Mouse (Mus musculus): Measurements from ENCODE around the gene Gen1.

Gene Gen1

DNA sequence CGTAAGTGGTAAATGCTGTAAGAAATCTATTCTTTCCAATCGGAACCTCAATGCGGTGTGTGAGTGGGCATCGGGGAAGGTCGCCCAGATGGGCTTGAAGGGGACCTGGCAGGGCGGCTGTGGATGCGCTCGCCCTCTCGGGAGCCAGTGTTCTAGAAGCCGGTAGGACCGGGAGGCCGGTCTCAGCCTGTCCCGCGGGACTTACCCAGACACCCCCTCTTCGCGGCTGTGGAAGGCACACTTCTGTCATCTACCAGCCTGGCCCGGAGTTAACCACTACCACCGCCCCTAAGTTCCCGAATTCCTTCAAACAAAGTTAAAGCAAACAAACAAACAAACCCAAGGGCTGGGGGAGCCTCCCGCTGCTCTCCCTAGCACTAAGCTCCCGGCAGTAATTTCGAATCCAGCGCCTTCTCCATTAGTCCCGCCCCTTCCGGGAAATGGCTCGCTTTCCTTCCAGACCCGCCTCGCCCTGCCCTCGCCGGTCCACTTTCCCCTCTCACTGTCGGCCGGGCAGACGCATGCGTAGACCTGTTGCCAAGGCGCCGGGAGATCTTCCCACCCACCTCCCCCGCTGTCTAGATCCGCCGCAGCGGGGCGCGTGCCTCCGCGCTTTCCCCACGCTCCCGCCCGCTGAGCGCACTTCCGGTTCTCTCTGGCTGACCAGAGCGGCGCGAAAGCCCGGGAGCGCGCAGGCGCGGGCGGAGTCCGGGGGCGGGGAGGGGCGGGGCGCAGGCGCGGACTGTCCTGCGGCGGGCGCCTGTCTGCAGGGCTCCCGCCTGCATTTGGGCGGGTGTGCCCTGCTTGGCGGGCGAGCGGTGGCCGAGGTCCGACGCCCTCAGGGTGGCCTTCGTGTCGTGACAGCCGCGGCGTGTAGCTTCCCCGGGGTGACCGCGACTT, at the start of gene Gen1, which contains the start of gene Smc6:
TSS of gene Gen1 (minus strand) at position 420 of the 900 bp plus-strand sequence.
TSS of gene Smc6 (plus strand) at position 505 of the 900 bp plus-strand sequence.
- DNase-seq (ENCODE audit: low spot score), result peak; percentile 97

DNA sequence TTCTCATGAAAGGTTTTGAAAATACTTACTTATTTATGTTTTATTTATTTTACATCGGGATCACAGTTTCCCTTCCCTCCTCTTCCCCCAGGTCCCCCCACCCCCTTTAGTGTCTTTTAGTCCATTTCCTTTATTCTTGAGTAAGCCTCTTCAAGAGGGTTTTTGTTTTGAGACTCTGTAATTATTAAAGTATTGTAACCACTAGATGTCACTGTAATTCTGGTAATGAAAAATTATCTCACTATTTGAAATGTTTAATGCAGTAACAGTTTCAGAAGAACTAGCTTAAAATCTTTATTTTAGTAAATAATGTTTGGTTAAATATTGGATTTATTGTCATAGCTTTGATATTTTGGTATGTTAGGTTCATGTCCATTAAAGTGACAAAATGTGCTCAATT, 48.2 kb upstream of the Gen1 start:
- no peak for DNase-seq (ENCODE audit: low spot score)

DNA sequence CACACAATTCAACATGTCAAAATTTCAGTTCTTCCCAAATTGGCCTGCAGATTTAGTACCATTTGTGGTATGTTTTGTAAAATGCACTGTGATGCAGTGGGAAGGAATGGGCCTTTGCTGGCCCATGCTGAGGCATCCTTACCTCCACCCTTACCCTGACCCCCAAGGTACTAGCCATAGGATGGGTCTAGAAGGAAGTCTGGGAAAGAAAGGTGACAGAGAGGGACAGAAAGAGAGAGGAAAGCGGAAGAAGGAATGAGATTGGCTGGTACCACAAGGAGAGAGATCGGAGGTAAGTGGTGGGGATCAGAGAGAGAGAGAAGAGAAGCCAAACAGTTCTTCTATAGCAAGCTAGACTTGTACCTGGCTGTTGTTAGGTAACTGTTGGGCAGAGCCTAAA, 45.5 kb upstream of the Gen1 start:
- DNase-seq (ENCODE audit: low spot score), result no peak

DNA sequence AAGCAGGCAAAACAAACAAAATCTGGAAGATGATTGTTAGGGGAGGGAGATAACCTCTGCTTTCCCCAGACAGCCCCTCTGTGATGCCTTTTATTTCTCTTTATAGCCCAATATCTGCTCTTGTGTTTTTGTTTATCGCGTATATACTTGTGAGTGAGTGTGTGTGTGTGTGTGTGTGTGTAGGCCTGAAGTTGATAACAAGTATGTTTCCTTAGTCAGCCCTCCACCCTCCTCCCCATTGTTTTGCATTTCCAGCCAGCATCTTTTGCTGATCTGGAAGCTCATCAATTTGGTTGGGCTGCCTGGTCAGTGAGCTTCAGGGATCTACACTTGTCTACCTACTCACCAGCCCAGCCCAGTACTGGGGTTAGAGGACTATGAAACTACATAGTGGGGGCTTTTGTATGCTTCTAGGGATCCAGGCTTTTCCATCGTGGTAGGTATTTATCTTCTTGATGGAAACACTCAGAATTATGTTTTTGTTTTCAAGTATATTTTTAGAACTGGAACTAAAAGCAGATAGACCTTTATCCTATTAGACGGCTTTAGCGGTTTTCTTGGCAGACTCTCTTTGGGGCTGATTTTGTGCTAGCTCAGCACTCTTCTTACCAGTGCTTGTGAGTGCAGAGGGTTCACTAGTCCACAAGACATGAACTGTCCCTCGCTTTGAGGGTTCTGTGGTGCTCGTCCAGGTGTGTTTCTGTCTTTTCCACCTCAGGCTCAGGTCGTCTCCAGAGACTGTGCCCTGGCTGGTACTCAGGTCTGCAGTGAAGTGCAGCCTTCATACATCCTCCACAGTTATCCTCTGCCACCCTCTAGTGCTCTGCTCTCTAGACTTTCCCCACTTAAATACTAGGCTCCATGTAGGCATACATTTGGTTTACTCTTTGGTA, 41.4 kb upstream of the Gen1 start:
- peak; percentile 70 for DNase-seq (ENCODE audit: low spot score)

DNA sequence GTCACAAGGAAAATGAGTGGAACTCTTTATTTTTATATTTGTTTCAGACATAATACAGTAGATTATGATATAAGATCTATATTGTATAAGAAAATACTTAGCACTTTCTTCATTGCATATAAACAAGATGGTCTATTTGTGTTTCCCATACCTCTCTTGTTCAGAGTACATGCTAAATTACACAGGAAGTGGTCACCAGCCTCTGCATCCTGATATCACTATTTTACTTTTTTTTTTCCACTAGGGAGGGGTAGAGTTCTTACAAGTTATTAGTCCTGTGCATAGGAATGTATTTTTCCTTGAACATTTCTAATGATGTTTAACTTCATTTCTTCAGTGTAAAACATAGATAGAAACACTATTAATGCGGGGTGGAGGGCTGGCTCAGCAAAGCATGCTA, 35.3 kb upstream of the Gen1 start:
- DNase-seq (ENCODE audit: low spot score), result no peak

DNA sequence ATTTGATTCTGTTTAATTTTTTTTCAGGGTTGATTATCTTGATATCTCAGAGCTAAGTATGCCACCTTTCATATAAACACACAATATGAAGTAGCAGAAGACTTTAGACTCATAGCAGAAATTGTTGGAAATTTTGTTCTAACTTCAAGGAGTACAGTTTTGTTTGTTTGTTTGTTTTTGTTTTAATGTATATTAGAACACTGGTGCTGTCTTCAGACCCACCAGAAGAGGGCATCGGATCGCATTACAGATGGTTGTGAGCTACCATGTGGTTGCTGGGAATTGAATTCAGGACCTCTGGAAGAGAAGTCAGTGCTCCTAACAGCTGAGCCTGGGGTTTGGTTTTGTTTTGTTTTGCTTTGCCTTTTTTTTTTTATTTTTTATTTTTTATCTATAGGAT, 20.8 kb upstream of the Gen1 start:
- DNase-seq (ENCODE audit: low spot score), result no peak

DNA sequence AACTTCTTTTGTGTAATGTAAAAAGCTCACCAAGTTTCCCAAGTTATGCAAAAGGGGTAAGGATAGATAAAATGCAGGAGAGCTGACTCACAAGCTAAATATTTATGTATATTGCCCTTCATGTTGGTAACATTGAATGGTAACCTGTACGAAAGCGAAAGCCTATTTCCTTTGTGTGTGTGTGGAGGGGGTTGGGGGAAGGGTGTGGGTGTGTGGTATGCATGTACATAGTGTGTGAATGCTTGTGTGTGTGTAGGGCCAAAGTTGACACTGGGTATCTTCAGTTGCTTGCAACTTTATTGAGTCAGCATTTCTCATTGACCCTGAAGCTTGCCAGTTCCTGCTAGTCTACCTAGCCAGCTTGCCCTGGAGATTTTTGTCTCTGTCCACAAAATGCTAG, 16.0 kb upstream of the Gen1 start:
- DNase-seq (ENCODE audit: low spot score), result no peak

DNA sequence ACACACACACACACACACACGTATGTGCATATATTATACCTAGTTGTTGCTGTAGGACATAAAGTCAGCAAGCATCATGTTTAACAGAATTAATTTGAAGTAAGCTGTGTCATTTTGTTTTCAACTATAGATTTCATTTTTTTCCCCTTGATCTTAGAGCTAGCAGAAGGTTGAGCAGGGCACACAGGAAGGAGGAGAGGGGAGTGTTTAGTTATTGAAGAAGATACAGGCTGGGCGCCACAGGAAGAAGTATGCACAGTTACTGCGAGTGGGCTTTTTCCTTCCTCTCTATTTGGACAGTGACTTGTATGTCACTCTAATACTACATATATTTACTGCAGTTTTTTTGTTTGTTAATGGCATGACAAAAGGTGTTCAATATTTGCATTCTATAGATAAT, 14.3 kb upstream of the Gen1 start:
- no peak for DNase-seq (ENCODE audit: low spot score)

DNA sequence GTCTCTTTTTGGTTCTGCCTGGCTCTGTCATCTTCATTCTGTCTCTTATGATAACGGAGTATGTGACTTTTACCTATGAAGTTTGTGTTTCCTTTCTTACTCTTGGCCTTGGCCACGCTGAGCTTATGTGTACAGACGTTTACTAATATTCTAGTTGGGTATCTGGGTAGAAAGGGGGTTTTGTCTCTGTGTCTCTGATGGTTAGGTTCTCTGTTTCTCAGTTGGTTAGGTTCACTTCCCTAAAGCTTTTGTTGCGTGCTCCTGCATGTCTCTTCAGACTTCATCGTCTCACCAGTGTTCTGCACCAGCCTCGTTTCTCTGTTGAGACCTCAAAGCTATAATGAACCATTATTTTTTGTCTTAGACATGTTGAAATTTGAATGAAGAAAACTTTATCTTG, 11.6 kb upstream of the Gen1 start:
- no peak for DNase-seq (ENCODE audit: low spot score)

DNA sequence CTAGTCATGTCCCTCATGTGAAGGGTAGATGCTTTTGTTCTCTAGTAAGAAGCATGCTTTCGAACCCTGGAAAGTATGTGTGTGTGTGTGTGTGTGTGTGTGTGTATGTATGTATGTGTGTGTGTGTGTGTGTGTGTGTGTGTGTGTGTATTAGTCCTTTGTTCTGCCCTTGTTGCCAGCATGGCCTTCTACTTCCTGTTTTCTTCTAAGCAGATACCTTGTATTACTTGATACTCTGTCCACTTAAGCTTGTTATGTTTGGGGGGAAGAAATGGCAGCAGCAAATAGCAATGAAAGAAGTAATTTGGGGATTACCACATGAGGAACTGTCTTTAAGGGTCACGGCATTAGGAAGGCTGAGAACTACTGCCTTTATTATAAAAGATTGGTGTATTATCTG, 11.0 kb upstream of the Gen1 start:
- no peak for DNase-seq (ENCODE audit: low spot score)

DNA sequence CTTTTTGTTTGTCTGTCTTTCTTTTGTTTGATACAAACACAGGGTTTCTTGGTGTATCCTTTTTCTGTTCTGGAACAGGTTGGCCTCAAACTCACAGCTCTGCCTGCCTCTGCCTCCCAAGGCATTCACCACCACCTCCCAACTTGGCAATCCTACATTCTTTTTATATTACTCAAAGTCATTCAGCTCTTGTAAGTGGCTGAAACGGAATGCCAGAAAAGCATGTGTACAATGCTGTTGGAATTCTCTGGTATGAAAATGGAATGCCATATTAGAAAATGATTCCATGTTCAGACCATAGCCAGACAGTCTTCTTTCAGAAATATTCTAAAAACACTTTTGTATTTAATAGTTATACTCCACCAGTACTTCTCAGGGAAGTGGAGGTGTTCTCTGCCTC, 7.6 kb upstream of the Gen1 start:
- DNase-seq (ENCODE audit: low spot score), result no peak

DNA sequence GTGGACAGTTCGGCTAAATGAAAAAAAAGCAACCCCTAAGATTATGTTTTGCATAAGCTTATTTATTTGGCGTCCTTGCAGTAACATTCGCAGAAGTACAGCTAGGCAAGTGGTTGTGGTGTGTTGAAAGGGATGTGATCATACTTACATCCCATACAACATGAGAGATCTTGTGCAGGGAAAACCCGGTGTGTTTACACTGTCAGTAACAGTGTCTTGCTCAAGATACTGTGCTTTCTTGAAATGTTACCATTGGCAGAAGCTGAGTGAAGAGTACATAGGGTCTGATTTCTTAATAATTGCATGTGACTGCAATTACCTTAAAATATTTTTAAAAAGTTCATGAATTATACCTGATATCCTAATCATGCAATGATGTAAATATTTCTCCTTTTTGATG, 7.0 kb upstream of the Gen1 start:
- DNase-seq (ENCODE audit: low spot score), result no peak

DNA sequence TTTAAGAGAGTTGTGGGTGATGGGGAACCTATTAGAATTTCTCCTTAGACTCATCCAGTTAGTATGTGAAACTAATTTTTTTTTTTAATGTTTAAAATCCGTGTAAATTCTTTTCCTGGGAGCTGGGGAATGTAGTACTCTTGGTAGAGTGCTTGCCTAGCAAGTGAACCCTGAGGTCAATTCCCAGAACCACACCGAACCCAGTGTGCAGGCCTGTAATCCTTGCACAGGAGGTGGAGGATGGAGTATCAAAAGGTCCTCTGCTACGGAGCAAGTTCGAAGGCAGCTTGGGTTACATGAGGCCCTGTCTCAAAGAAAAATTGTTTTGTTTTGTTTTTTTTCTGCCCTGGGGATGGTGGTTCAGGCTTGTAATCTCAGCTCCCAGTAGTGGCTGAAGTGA, 1.4 kb upstream of the Gen1 start:
- DNase-seq (ENCODE audit: low spot score), result peak; percentile 36

DNA sequence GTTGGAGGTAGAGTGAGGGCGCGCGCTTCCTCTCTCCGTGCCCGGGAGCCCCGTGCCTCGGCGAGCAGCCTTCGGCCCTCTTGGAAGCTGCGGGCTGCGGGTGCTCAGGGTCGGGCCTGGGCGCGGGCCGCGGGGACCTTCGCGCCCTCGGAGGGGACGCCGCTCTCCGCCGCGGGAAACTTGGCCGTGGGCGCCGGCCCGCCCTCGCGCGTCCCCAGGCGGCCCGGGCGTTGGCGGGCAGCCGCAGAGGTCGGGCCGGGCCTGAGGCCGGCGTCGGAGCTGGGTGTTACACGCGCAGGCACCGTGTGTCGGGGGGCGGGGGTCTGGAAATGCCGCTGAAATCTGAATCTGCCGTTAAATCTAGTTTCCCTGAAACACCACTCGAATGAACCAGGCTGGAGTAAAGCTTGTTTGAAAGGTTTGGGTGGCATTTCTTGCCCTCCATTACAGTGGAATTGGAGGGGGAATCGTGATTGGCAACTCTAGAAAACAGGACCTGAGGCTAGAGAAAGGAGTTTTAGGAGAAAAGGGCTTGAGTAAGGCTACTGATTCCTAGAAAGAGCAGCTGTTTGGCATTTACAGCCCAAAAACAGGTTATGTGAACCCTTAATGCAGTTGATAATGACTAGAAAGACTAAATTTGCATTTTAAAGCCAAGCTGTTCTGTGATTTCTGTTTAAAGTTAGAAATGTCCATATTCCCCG, 833 bp upstream of the Gen1 start:
- peak; percentile 49 for DNase-seq (ENCODE audit: low spot score)

DNA sequence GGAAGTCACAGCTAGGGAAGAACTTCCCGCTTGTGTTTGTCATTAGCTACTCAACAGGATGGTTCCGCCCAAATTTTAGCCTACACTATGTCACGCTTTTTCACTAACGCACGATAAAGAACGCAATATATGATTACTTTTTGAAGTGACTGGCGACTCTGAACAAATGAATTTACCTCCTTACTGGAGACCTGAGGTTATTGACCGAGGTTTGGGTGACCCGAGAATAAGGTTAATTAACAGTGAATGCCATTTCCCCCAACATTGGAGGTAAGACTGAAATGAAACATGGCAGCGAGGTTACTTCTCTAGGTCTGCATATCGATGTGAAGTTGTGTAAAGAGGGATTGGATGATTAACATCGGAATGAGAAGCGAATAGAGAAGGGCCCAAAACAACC, 706 bp downstream of the Gen1 start:
- DNase-seq (ENCODE audit: low spot score), result no peak

DNA sequence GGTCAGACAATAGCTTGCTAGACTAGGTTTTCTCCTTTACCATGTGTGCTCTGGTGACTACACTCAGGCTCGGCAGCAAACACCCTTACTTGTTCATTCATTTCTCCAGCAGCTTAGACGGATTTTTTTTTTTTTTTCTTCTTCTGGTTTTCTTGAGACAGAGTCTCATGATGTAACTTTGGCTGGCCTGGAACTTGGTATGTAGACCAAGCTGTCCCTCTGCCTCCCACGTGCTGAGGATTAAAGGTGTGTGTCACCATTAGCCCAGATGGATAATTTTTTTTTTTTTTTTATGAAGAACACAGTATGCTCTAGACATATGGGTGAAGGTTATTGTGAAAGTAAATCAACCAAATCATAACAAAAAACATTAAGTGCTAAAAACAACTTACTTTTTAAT, 15.3 kb downstream of the Gen1 start:
- DNase-seq (ENCODE audit: low spot score), result no peak

DNA sequence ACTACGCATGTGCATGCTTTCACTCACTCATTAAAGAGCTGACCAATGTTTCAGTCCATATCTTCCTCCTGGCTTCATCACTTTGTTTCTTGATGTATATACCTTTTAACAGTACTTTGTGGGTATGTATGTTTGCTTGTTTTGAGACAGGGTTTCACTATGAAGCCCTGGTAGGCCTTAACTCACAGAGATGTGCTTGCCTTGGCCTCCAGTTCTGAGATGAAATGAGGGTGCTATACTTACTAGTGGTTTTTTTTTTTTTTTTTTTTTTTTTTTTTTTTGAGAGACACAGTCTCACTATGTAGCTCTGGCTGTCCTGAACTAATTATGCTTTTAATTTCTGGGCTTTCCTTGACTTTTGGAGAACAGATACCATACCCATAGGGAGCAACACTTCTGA, 18.1 kb downstream of the Gen1 start:
- no peak for DNase-seq (ENCODE audit: low spot score)

DNA sequence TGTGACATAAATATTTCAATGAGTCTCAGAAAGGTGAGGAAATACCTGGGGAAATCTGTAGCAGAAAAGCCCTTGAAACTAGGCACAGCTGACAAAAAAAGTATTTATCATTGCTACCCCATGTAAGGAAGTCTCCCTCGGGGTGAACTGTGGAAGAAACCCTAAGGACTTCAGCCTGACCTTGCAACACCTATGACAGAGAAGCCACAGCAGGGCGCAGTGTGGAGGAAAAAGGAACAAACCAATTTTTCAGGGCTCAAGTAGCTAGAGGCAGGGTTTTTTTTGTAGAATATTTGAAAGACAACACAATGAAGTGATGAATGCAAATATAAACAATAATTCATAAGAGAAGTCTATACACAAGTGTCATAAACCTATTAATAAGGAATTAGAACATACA, 29.6 kb downstream of the Gen1 start:
- no peak for DNase-seq (ENCODE audit: low spot score)

DNA sequence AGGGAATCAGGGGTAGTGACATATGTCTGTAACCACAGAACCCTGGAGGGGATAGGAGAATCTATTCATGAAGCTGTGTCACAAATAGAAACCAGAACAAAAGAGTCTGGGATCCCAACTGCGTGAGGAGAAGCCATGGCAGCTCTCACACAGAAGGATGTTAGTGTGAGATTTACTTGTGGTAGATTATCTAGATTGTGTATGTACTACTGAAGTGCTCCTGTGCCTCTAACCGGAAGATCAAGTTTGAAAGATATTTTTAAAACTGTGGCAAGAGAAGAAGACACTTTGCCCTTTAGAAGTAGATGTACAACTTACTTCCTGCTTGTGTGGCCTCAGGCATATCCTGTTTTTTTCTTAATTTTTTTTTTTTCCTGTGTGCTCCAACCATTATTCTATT, 35.3 kb downstream of the Gen1 start:
- DNase-seq (ENCODE audit: low spot score), result no peak

DNA sequence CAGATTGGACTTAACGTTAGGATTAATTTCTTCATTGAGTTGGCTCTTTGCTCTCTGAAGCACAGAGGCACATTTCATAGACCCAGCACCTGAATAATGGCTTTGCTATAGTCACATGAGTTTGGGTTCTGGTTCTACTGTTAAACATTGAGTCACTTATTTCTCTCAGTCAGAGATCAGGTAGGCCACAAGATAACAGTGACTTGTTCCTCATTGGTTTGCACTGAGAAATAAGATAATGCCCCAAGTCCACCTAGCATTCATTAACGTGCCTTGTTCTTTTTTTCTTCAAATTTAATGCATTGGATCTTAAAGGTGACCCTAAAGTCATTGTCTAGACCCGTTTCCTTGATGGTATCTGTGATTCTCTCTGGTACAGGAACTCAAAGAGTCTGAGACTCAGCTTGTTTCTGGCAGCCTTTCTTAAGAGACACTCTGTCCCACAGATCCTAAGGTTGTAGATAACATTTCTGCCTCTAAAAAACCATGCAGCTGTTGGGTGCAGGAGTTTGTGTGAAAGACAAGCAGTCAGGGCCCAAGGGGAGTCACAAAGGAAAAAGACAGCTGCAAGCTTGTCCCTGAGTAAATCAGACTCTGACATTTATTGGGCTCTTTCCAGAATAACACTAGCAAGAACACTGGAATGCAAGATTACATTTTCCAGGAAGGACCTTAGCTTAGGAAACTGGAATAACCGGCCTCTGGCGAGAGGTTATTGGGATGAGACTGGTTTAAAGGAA, 38.9 kb downstream of the Gen1 start:
- peak; percentile 18 for DNase-seq (ENCODE audit: low spot score)

DNA sequence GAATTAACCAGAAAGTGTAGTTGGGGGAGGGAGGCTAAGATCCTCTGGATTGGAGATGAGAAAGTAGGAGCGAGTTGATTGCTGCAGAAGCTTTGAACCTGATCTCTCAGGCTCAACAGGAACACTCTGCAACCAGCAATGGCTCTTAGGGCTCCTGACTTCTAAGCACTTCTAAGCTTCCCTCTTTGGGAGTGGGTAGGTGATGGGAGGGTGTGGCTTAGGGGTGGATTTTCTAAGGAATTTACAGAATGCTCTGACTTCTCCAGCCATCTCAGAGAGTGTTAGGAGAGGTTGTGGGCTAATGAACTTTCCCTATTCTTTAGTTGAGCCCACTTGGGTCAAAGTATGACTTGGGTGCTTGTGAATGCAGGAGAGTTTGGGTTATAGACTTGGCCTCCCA, 39.5 kb downstream of the Gen1 start:
- no peak for DNase-seq (ENCODE audit: low spot score)

DNA sequence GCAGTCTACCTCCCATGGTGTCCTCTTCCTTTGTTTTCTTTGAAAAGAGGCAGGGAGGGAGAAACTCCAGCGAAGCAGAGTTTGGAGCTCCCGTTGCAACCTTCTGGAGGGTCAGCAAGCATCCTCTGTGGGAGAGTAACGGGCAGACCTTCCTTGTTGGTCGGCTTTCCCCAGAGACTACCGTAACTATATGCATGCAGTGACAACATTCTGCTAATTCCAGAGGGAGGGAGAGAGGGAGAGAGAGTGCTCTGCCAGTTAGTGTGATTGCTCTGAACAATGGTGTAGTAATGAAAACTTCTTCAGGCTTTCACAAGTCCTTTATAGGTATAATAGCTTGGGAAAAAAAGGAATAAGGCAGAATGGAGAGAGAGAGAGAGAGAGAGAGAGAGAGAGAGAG, 40.9 kb downstream of the Gen1 start:
- DNase-seq (ENCODE audit: low spot score), result no peak
